Mouse (Mus musculus) urinary bladder, postnatal 25 days (tissue): ENCODE data around the gene Txndc8.

ENCODE experiments used
- DNase-seq: peaks from one replicate; pipeline ENCODE4 v3.0.0; 2022; ENCODE audit warnings: low spot score

Gene Txndc8

DNA sequence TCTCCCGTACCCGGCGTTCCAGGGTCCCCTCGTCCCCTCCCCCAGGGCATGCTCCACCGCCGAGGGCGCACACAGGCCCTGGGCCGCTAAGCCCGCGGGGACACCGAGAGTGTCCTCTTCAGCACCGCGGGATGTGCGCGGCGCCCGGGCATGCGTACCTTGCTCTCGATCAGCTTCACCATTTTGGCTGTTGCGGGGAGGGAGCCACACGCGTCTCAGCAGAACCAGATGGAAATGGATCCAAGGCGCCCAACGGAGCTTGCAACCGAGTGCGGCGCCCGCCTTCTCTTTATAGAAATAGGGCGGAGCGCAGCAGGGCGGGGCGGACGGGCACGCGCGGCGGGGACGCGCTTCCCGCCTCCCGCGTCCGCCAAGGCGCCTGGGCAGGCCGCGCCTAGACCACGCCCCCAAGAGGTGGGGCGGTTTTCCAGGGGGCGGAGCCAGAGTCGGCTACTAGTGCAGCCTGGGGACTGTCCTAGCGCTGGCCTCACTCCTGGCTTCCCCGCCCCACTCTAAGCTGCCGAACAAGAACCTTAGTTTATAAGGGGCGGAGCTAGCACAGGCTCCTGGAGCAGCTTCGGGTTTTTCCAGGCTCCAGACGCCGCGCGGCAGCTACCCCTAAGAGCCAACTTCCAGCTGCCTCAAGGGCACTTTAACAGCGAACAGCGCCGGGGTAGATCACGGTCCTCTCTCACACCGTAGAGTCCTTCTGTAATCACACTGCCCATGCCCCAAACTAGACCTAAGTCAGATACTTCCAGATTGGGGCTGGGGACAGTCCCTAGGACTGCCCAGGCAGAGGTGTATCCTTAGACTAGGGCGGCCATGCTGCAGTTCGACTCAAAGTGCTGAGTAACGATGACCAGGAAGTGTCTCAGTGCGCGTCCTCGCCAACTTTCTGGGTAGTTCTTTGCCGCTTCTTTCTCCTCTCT is 52.6 kb downstream of the Txndc8 start, which contains the start of gene Txn1:
Gene Txn1, minus strand, starts transcription at position 383 of the 932 bp plus-strand sequence.
- peak; percentile 99 for DNase-seq

DNA sequence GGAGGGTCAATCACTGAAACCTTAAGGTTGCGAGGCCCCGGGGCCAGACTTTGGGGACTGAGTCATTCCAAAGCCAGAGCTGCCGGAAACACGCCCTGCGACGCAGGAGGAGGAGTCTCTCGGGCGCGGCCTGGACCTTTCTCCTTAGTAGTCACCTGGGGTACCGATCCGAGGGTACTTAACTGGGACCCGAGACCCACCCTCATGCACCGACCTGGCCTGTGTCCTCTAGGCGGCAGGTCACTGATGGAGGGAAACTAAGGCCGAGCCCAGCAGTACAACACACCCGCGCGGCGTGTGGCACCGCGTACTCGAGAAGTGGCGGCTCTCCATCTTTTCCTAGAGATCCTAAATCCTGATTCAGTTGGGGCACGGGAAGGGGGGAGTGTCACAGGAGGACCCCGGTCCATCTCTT is 53.4 kb downstream of the Txndc8 start:
- DNase-seq: peak; percentile 63

DNA sequence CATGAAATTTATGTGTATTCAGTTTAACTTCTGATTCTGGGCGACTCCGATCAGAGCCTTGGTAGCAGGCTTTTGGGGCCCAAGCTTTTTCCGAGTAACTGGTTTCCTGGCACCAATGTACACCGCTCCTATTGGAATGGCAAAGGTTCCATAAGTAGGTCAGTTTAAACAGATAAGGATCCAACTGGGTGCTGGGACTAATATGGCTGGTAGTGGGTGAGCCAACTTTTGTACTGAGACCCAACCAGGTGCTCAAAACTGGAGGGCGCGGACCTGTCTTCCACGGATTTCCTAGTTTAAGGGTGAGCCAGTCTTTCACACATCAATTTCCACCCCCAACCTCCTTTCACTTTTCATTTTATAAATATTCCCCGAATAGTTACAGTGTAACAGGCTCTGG is 53.9 kb downstream of the Txndc8 start:
- no peak for DNase-seq

DNA sequence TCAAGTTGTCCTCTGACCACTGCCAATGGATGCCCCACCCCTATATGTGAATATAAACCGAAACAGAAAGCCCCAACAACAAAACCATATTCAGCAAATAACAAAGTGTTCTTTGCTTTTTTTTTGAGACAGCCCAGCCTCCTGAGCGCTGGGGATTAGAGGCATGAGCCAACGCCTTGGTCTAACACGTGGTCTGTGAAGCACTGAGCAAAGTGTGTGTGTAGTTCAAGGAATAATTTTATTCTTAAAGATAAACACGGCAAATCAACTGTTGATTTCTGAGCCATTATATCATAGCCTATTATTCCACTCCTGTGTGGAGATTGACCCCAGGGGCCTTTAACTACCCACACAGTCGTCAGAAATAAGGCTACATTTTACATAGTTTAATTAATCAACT is 54.3 kb downstream of the Txndc8 start:
- DNase-seq: no peak

DNA sequence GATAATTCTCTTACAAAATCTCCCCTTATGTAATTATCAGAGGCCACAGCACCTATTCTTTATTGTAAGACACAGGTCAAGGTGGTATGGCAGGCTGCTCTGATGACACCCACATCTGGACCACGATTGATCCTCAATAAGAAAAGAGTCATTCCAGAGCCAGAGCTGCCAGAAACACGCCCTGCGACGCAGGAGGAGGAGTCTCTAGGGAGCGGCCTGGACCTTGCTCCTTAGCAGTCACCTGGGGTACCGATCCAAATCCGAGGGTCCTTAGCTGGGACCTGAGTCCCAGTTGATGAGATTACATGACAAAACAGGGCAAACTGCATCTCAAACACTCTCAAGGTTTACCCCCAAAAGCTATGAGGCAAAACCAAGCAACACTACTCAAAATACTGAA is 55.1 kb downstream of the Txndc8 start:
- DNase-seq: no peak

DNA sequence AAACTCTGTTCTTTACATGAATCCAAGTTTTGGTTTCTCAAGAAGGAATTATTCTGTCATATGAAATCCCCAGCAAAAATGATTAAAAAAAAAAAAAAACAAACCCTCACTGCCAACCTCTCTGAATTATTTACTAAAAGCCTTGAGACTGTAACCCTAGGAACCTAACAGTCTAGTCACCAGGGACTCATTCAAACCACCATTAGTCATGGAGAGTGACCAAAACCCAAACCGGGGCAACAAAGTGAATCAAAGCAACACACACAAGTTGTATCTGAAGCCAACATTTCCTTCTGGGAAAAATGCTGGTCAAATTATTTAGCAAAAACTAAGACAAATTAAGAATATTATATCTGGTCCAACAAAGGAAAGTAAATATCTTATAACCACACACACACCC is 56.0 kb downstream of the Txndc8 start:
- DNase-seq: no peak

DNA sequence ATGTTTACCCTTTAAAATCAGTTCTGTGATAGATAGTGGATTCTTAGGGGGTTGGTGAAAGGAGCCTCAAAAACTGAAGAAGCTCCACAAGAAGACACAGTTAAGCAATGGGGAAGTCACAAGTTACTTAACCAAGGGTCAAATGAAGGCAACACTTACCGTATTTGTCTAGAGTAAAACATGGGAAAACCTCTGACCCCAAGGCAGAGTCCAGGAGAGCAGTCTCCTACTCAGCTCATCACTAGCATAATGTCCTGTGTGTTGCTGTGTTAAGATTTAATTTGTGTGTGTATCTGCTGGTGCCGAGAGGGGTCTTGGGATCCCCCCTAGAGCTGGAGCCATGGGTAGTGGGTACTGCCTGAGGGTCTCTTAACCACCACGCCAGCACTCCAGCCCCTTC is 56.5 kb downstream of the Txndc8 start:
- DNase-seq: no peak

DNA sequence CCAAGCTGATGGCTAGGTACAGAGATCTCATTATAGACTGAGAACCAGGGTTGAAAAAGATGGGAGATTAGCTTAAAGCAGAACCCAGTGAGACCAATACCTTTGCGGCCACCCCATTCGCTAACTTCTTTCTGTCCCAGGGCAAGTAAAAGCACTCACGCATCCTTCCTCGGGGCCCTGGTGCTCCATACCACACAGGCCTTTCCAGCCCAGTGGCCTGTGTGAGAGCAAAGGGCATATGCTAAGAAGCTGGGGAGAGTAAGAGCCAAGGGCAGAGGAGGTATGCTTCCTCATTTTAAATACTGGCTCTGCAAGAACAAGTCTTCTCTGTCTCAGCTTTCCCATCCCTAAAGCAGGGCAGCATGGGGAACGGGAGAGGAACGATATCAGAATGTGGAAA is 59.1 kb downstream of the Txndc8 start:
- no peak for DNase-seq

DNA sequence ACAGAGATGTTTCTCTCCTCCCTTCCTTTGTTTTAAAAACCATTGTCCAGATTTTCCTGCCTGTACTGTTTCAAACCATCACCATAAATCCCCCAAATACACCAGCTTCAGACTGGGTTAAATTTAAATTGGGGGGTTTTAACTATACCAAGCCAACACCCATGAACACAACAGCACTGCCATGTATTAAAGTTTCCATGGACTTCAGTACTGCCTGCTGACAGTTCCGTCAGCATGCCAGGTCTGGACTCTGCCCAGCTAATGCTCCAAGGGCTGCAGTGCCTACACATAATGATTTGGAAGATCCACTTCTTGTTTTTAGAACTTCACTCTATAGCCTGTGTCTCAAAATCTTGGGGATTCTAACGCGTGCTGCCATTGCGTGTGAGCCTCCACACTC is 61.4 kb downstream of the Txndc8 start:
- no peak for DNase-seq

DNA sequence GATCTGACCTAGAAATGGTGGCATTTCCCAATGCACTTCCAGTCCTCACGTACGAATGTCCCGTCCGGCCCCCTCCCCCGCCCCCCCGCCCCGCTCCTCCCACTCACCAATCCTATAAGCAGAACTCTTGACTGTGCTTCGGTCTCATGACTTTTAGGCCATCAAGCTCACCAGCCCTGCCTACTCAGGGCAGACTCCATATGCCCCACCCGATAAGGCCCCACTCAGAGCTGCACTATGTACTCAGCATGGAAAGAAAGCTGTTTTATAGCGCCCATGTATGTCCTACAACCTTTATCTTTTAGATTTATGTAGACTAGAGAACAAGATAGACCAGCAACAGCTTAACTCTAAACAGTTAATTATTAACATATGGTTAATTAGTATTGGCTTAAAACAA is 61.9 kb downstream of the Txndc8 start:
- no peak for DNase-seq

DNA sequence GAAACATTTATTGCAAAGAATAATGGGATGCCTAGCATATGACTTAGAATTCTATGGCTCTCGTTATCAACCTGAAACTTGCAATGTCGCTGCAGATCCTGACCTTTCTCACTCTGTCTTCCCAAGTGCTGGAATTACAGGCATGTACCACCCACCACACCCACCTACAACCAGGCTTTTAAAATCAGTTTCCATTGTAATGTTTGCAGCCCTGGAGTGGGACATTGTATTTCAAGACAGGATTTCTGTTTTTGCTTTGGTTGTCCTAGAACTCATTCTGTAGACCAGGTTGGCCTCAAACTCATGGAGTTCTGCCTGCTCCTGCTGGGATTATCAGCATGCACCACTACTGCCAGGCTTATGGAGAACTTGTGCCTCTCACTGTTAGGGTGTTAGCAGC is 66.0 kb downstream of the Txndc8 start:
- DNase-seq: no peak

DNA sequence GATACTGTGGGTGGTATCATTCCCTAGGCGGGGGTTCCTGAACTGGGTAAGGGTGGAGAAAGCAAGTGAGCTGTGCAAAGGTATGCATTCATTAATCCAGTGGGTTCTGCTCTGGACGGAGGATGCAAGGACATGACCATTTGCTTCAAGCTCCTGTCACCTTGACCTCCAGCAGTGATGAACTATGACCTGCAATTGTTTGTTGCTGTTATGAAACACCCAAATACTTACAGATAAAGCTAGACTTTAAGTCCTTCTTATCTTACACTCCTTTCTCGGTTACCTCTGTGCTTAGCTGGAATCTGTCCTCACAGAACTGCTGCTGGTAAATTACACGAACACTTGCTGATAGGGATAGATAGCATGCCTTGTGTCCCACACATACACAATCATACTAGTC is 68.3 kb downstream of the Txndc8 start:
- DNase-seq: no peak

DNA sequence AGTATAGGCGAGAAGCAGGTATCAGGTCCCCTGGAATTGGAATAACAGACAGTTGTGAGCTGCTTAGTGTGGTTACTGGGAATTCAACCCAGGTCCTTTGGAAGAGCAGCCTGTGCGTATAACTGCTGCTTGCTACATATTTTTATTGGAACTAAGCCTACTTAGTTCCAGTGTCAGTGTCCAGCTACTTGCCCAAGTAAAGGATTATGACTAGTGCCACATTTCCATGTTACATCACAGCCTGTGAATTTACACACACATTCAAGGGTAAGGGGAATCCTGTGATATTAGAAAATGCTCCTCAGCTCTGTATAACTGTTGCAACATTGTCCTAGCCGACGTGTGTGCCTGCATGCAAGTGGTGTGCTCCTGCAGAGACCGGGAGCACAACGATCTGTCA is 71.6 kb downstream of the Txndc8 start:
- no peak for DNase-seq

DNA sequence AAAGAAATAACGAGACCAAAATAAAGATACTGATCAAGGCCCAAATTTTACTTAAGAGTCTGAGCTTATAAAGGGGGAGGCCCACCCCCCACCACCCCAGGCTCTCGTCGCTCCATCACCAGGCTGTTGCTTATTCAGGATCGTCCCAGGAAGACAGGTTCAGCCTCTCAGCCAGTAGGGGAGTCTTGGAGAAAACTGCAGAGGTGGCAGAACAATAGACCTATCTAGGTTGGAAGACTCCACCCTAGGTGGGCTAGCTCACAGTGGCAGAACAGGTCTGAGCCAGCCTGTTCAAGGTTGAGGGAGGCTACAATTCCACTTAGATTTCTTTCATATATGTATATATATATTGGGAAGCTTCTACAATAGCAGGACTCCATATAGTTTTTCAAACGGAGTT is 74.7 kb downstream of the Txndc8 start:
- no peak for DNase-seq
